Mouse (Mus musculus) 416B (cell line): ENCODE measurements around the gene Phc2.
A peak's percentile ranks its signal among the peaks of the same experiment; 100 is the strongest.

Source experiments
- DNase-seq: peaks from one replicate; pipeline ENCODE4 v3.0.0; 2011; ENCODE audit warnings: low read depth

Gene Phc2

DNA sequence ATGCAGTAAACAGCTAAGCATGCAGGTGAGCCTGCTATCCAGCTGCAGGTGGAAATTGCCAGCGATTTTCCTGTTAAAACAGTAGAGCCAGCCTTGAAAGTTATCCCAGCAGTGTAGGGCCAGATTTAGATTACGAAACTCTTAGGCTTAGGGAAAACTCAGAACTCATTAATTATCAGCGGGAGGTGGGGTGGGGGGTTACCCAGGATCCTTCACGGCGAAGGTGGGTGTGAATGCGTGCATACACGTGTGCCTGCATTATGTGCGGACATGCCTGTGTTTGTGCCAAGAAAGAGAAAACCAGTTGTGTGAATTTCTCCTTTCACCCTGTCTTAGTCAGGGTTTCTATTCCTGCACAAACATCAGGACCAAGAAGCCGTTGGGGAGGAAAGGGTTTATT, 62.2 kb downstream of the Phc2 start:
- DNase-seq: no peak

DNA sequence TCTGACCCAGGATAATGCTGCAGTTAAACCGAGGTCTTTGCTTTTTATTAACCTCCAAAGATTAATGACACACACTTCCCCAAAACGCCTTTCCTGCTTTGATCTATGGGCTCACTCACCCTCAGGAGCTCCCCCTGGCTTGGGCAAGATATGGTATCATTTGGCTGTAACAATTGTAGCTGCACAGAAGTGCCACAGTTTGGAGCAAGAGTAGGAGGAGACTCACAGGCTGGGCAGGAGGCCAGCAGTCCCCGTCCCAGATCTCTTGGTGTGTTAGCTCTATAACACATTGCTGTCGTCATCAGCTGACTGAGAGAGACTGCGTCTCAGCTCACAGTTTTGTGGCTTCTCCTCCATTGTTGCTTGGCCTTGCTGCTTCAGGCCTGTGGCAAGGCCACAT, 65.6 kb downstream of the Phc2 start:
- peak; percentile 85 for DNase-seq

DNA sequence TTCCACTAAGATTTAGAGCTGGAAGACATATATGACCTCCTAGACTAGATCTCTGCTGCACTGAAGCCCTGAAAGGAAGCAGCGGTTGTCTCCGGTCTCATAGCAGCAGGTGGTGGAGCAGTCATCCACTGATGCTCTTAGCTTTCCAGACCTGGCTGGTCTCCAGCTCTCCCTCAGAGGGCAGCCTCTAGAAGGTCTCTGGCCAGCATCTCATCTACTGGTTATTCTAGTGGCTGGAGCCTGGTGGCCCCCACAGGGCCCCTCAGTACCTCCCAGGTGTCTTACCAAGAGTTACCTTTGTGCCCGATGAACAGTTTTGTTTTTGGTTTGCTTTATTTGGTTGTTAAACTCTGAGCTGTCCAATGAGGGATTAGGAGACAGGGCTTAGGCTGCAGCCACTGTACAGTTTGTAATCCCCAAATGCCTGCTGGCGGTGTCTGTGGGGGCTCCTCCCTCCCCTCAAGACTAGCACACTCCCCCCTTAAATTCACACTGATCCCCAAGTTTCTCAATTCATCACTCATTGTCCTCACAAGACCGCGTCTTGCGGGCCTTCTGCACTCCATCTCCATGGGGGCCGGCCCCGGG, 66.7 kb downstream of the Phc2 start:
- DNase-seq: no peak

DNA sequence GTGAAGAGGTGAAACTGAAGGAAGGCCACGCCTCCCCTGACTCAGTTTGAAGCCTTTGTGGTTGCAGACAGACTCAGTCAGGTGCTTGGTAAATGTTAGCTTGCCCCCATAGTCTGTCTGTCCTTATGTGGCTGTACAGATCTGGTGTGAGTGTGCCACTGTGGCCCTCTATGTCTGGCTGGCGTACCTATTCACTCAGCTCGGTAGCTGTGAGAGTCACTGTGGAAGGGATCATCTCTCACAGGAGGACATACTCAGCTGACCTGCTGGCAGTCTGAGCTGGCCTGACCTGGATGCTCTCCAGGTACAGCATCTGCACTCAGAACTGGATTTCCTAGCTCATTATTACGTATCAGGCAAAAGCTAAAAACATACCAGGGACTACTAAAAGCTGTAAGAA, 67.3 kb downstream of the Phc2 start:
- DNase-seq: no peak

DNA sequence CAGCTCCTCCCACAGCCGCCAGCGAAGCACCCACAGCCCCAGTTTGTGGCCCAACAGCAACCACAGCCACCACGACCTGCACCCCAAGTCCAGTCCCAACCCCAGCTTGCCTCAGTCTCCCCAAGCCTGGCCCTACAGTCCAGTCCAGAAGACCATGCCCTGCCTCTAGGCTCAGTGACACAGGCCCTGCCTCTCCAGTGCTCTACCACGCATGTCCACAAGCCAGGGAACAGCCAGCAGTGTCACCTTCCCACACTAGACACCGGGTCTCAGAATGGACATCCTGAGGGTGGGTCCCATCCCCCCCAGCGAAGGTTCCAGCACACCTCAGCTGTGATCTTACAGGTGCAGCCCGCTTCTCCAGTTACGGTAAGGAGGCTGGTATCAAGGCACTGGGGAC, 68.4 kb downstream of the Phc2 start:
- no peak for DNase-seq

DNA sequence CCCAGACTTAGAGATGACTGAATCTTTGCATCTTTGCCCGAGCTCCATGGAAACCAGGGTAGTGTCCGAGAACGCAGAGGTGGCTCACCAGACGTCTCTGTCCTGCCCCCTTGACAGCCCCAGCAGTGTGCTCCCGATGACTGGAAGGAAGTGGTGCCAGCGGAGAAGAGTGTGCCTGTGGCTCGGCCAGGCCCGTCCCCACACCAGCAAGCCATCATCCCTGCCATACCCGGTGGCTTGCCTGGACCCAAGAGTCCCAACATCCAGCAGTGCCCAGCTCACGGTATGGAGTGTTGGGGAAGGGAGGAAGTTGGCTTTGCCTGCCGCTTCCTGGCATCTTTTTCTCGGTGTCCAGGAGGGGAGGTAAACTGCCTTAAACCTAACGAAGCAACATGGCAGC, 68.9 kb downstream of the Phc2 start:
- DNase-seq: no peak

DNA sequence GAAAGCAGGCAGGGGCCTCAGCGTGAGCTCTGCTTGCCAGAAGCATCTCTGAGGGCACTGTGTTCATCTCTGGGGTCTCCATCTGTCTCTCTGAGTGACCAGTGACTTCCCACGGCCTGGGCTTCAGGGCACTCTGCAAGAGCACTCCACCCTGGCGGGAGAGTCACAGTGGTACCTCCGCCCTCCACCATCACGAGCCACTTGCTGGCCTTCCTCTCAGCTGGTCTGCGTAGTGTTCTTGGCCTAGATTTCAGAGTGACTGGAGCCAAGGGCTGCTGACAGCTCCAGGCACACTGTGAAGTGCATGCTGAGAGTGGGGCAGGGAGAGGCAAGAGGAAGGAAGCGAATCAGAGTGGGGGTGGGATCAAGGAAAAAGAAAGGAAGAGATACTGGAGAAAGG, 69.6 kb downstream of the Phc2 start:
- no peak for DNase-seq

DNA sequence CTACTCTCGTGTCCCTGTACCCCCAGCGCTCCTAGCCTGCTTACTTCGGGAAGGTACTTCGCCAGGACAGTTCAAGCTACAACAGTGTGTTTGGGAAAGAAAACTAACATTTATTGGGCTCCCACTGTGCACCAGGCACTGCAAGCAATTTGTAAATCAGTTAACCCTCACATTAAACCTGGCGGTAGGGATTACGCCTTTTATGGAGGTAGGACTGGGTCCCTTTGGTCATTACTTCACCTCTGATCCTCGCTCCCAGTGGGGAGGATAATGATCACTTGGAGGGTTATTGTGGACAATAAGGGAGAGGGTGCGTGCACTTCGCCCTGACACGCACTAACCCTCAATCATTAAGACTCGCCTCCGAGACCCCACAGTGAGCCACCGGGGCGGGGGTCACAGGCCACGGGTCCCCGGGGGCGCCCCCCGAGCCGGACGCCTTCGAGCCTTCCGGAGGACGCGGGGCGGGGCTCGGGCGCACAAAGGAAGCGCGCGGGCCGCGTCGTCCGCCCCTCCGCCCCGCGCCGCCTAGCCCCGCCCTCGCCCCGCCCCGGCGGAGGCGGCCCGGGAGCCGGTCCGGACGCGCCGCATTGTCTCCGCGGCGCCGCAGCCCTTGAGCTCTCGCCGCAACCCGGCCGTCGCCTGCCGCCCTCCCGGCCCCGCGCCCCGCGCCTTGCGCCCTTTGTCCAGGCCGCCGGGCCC, 72.7 kb downstream of the Phc2 start:
- DNase-seq: peak; percentile 53

DNA sequence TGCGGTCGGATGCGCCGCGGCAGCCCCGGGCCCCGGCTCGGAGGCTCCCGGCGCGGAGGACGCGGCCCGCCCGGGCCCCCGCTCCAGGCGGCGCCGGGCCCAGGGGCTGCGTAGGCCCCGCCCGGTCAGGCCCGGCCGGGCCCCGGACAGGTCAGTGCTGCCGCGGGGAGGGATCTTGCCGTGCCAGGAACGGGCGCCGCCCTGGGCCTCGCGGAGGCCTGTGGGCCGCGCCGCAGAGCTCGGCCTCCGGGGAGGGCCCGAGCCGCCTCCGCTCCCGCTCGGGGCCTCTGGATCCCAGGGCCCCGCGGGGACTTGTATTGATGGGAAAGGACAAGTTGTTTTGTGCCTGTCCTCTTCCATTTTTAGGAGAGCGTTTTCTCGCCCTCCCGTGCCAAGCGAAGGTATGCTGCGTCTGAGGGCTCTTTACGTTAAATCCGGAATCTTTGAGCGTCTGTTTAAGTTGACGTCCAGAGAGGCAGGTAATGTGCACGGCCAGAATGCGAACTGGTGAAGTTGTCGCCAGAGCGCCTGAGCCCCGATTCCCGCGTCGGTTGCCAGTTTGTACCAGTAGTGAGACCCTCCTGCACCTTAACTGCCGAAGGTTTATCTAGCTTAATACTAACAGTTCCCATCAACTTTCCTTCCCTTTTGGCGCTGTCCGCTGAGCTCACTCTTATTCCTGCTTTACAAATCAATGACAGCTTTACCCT, 73.4 kb downstream of the Phc2 start:
- peak; percentile 47 for DNase-seq

DNA sequence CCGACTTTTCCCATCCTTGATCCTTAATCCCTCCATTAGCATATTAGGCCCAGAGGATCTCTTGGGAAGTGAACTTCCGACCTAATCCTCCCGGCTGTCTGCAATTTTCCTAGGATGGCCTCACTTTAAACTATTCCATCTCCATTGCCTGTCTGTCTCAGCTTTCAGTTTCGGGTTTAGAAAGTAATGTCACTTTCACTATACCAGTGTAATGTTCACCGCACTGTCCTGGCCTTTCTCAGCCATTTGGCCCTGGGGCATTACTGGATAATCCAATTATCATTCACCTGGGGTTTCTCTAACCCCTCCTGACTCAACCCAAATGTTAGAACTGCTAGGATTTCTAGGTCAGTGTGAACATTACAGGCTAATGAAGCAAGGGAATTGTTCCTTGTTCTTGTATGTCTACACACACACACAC, 73.9 kb downstream of the Phc2 start:
- DNase-seq: peak; percentile 41

DNA sequence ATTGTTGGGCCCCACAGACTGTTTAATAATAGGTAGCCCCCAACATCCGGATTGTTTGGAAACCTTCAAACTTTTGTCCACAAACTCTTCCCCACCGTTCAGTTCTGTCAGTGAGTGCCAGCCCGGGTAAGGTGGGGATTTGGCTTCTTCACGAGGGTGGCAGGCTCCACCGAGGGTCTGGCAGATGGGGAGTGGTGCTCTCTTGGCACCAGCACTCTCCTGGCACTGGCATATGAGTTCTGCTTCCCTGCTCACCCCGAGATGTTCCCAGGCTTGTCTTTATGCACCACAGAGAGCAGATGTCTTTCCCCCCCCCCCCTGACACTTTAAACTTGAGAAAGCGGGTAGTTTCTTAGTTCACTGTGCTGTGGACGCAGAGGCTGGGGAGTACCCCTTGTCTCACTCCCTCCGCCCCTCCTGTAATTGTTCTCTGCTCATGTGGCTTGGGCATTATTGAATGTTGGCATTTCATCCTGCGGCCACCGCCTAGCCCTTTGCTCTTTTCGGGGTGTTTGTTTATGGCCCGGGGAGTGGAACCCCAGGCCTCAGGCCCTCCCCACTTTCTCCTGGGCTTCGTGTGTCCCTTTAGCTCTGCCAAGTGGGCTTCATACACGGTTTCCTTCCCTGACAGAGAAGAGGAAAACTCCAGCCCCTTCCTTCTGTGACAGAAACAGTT, 74.7 kb downstream of the Phc2 start:
- DNase-seq: no peak

DNA sequence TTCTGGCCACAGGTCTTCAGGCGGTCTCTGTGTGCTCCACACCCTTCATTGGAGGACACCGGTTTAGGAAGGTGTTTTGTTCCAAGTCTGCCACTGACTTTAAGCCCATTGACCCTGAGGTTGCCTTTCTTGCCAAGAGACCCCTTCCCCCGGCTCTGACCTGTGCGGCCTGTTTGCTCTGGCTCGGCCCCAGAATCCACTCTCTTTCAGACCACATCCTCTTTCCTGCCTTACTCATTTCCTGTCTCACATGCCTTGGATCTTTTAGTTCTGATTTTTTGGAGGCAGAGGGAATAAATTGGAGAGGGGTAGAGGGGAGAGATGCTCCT, 75.2 kb downstream of the Phc2 start:
- peak; percentile 61 for DNase-seq

DNA sequence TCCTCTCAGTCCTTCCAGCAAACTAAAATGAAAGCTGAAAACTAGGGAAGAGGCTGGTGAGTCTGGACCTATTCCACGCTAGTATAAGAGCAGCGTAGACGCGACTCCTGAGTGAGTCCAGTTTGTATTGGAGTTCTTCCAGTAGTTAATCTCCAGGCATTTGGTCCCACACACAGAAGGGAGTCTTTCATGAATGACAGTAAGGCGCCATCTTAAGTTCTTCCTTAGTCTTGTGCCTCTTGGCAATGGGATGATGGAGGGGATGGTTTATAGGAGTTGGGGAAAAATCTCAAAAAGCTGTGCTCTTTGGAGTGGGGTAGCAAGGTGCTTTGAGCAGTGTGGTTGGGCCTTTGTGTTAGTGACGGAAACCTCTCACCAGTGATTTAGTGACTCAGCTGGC, 75.8 kb downstream of the Phc2 start:
- no peak for DNase-seq

DNA sequence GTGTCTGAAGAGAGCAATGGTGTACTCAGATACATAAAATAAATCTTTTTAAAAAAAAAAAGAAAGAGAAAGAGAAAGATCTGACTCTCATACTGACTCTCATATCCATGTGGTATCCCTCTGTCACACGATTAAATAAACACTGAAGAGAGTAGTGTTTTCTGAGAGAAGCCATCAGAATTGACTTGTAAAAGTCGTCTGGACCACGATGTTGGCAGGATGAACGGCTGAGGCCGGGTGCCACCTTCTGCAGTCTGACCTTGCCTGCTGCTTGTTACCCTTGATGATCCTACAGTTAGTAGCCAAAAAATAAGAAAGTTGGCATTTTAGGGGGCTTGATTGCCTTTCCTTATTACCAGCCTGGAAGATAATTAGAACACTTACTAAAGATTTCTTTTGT, 78.3 kb downstream of the Phc2 start:
- DNase-seq: no peak

DNA sequence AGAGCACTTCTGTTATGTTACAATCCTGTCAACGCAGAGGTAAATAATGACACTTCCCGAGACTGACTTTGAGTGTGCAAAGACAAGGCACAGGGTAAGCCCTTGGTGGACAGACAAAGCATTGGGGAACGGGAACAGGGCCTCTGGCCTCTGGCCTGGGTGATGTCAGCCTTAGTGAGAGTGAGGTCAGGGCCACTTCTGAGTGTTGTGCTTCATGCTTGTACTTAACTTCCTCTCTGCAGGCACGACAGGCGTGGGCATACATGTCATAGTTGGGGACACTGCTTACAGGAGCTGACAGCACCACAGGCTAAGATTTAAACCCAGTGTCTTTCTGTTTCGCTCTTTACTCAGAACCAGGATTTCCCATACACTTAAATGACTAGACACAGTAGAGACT, 79.0 kb downstream of the Phc2 start:
- peak; percentile 39 for DNase-seq

DNA sequence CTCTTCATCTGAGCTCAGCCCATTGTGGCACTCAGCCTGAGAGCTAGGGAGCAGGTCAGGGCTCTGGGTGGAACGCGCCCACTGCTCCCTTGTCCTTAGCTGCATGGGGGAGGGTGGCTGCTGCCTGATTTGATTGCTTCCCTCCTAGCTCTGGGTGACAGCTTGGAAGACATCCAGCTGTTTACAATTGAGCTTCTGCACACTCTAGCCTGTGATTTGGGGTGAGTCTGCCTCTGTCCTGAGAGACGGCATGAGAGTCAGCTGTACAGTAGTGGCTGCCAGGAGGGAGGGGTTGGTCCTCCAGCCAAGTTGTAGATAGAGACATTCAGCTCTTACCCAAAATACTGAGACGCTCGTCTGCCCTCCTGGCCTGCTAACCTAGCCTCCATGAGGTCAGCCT, 79.7 kb downstream of the Phc2 start:
- DNase-seq: no peak

DNA sequence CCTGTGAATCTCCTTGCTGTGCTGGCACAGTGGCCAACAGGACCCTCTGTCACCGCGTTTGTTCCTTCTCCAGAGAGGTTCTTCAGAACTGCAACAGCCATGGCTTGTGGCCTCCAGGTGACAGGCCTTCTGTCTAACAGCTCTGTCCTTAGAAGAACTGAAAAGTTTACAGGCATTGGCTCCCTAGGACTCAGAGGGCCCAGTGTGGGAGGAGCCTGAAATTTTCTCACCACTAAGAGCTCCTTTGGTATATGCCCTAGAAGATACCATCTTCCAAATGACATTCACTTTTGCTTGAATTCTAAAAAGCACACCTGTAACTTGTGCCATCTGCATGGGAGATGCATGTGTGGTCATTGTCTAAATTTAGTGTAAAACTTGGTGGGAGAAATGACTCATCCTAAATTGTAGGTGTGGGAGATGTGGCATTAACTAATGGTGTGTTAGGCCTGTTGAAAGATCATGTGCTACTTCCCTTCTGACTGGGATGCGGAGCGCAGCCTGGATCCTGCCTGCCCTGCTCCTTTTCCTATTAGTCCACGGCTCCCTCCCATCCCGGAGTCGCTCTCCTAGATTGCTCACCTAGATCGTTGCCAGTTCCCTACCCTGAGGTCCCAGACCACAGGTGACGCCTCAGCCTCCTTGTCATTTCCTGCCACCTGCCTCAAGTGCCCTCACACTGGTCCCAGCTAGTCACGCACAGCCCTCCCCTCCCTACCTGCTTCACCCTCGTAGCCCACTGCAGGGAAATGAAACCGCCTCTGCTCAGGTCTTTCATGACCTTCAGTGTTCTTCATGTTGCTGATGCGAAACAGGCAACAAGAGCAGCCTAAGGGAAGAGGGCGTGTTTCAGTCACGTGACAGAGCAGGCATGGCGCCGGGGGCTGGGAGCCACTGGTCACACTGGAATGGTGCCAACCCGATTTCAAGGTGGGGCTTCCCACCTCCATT, 80.5 kb downstream of the Phc2 start:
- DNase-seq: peak; percentile 40

DNA sequence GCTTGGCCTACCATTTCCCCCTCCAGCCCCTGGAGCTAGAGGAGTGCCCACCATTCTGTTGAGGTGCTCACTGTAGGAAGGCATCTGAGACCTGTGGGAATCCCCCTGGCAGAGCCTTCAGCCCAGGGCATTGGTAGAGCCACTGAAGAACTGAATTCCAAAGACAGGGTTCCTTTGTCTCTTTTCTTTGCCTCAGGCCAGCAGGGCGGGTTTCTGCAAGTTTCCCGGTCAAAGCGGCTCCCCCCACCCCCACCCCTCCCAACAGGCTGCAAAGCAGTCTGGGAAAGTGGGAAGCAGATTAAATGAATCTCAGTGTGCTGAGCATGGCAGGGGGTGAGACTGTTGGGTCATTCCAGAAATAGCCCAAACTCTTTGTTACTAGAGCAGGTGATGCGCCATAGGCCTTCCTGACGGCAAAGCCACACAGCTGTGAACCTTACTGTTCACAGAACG, 82.7 kb downstream of the Phc2 start:
- no peak for DNase-seq

DNA sequence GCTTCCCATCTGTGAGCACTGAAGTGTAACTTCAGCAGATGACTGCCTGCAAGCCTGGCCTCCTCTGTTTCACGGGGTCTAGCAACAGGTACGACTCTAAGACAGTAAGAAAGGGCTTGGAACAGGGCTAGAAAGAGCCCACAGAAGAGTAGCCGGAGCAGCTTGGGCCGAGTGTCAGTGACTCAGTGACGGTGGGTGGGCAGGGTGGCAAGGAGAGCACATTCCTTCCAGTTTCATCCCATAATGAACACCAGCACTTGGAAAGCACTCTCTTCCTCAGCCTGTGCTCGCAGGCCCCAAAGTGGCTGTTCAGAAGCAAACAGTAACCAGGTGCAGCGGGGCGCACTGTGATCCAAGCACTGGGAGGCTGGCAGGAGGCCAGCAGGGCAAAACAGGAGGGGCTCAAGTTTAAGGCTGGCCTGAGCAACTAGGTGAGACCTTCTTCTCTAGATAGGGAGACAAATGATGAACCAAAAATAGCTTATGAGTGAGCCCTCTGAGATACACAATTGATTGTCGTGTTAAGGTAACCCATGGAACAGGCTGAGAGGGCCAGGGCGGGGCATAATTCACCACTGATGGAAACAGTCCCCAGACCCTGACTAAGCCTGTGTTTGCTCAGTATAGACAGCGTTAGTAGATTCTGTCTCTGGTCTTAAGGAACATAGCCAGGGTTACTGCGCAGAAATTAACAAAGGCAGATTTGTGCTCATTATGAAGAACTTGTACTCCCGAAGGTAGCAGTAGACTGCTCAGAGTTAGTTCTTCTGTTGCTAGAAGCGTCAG, 83.5 kb downstream of the Phc2 start:
- no peak for DNase-seq

DNA sequence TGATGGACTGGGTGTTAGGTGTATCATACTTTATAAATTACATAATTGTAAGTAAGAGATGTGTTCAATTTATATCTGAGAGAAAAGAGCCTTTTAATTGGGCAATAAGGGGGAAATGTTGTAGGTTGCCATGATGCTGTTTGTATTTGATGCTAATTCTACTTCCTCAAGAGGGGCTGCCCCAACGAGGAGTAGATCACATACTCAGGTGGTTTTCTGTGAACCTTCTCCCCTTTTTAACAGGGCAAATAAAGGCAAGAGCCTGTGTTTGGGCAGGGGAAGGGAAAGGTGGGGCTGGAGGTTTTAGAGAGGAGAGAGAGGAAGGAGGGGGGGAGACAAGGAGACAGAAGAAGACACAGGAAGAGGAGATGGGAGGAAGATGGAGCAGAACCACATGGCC, 86.4 kb downstream of the Phc2 start:
- no peak for DNase-seq

DNA sequence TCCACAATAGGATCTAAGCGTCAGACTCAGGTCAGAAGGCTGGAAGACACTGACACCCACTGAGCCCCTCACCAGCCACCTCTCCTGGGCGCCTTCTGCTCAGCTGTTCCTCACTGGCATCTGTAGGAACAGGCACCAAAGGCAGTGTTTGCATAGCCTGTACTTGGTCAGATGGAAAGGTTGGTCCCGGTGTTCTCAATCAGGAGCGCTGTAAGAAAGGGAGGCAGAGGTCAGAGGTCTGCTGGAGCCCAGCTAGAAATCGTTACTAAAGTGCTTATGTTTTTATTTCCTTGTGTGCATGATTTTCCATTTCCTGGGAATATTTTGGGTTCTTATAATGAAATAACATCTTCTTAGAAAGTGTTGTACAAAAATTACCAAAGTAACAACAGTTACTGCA, 87.4 kb downstream of the Phc2 start:
- DNase-seq: no peak
